Mouse (Mus musculus): Measurements from ENCODE around the gene Tifab.

DNA sequence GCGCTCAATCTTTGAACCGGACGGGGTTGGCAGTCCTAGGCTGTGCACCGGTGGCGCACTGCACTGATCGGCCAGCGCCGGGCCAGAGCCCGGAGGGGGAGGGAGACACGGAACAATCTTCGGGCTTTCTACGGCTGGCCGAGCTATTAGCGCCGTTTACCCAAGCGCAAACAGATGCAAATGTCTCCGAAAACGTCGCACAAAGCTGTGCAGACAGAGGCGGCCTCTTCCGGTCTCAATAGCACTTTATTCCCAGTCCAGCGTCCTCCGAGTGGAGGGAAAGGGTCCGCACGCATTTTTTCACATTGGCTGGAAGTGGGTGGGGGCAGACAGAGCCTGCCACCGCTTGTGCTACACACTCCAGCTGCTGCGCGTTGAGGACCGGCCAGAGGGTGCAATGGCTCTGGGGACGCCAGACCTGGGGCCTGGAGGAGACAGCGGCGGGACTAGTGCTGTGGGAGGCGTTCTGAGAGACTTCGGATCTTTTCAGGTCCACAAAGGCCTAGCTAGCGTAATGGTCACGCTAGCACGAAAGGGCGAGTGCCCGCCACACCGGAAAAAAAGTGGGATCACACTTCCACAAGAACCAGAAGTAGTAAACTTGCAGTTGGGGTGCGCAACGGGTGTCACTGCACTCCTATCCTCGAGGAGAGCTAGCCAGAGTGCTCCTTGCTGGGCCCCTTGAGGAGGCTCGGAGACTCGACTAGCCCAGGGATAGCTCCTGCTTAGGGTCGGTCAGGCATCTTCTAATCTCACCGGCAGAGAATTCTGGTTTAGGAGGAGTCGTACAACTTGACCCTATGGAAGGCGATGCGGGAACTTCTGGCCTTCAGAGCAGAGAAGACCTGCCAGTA, 43.5 kb upstream of the Tifab start:
- TF ChIP-seq CTCF (IDR thresholded peaks at IDR 0.05; ENCODE audit: extremely low read depth, insufficient read depth, insufficient read length, insufficient replicate concordance) (no peak), POLR2A (IDR thresholded peaks at IDR 0.05; ENCODE audit: low read depth, low read length) (no peak)

All from spleen, adult 2 months (tissue).